Mouse (Mus musculus): Measurements from ENCODE around the gene Rrp1.

Gene Rrp1

GRCm38 (mm10) chr10:78412319-78413151 lies at the start of gene Rrp1:
Gene Rrp1, minus strand, starts transcription at chr10:78413043.
- peak; percentile 99 for DNase-seq (ENCODE audit: low read depth)

DNA sequence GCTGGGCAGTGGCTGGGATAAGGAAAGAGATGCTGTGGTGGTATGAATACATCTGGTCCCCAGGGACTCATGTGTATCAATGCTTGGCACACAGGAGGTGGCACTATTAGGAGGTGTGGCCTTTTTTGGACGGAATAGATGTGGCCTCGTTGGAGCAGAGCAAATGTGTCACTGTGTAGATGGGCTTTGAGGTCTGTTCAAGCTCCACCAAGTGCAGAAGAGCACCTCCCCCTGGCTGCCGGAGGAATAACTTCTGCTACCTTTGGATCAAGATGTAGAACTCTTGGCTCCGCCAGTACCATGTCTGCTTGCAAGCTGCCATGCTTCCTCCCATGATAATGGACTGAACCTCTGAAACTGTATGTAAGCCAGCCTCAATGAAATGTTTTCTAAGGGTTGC lies 48.9 kb upstream of the Rrp1 start:
- DNase-seq (ENCODE audit: low read depth): peak; percentile 45

- no peak for DNase-seq (ENCODE audit: low read depth)
Observed at GRCm38 (mm10) chr10:78460463-78460862, 47.6 kb upstream of the Rrp1 start.

DNA sequence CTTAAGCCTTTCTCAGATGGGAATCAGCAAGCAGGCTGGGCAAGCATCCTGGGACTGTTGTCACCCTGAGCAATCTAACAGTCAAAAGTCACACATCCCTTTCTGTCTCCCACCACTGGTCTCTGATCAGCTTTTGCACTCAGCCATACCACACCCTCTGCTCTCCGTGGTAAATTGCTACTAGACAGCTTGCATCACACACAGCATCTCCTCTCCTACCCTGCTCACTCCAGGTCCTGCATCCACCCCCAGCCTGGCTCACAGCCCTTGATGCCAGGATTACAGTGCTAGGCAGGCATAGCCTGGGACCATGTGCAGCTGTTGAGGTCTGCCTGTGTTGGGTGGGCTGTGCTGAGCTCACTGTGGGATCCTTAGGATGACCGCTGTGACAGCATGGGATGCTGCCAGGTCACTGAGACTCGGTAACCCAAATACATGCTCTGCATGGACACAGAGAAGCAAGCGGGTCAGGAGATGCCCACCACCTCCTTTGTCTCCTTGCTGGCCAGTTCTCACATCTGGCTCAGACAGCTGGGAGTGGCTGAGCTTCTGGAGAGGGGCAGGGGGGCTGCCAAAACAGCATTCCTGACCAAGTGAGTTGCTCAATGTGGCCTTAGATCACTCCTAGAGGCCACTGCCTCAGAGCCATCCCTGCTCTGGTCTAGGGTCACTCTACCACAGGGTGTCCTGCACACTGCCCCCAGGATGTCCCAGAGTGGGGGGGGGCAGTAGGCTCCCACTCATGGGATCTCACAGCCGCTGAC lies 45.7 kb upstream of the Rrp1 start:
- no peak for DNase-seq (ENCODE audit: low read depth)

DNA sequence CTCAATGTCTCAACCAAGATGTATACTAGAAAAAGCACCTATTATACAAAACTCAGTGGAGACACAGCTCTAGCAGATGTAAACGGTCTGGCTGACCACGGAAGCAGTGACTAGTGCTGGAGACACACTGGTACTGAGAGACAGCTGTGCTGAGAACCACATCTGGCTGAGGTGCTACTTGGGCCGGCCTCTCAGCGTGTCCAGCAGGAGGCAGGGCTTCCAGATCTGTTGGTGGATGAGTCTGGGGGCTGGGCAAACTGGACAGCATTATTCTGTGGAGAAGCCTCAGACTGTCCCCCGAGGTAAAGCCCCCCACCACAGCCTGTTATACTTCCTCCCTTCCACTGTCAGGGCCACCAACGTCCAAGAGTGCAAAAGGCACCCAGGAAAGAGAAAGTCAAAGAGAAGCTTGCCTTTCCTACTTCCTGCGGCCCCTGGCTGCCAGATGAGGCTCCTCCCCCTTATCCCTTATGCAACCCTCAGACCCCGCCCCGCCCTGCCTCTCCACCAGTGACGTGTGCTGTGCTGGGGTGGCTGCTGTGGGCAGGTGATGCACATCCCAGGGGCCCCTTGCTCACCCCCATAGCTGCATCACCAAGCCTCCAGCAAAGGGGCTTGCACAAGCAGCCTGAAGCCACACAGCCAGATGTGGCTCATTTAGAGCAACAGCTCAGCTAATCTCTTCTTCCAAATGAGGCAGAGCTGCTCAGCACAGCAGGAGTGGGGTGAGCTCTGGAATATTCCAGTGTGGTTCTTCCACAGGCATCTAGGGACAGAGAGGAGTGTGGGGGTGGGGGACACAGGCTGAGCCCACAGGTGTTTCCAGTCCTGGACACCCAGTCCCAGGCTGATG lies 44.9 kb upstream of the Rrp1 start:
- peak; percentile 92 for DNase-seq (ENCODE audit: low read depth)

- no peak for DNase-seq (ENCODE audit: low read depth)
Observed at GRCm38 (mm10) chr10:78456696-78457095, 43.9 kb upstream of the Rrp1 start.

GRCm38 (mm10) chr10:78452641-78453040 lies 39.8 kb upstream of the Rrp1 start:
- DNase-seq (ENCODE audit: low read depth): no peak

DNA sequence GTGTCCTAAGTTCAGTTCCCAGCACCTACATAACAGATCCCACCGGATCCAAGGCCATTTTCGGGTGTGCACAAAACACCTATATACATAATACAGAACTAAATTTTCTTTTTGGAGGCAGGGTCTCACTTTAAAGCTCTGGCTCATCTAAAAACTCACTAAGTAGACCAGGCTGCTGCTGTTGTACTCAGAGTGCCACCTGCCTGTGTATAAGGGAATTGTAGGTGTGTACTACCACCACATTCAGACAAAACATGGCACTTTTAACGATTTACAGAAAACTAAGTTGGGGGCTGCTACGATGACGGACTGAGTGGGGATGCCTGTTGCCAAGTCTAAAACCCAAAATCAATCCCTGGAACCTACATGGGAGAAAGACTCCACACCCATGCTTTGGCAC lies 37.9 kb upstream of the Rrp1 start:
- DNase-seq (ENCODE audit: low read depth): no peak

DNA sequence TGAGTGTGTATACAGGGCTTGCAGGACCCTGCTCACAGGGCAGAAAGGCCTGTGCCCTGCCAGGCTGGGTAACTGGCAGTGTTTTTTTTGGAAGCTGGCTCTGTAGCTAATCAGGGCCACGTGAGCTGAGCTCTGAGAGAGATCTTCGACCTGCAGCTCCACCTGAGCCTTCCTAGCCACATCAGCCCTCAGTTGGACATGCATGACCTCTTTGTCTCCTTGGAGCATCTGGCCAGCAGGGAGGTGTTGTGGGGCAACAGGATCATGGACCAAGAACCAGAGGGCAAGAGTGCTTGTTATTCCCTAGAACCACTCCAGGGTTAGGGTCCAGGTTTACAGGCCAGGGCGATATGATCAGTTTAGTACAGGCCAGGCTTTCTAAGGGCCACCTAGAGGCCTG lies 34.6 kb upstream of the Rrp1 start:
- no peak for DNase-seq (ENCODE audit: low read depth)

DNA sequence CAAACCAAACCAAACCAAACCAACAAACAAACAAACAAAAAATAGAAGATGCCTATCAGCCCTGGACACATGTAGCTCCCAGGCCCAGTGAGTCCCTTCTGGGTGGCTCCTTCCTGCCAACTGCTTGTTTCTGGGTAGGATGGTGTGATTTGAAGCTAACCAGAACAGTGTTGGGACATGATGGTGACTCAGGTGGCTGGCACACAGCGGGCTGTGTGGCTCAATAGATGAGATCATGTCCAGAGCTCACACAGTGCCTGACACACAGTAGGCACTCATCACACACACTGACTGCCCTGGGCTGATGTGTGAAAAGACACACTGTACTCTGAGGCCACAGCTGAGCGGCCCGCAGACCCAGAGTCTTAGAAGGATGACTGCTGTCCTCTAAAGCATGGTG lies 33.4 kb upstream of the Rrp1 start:
- DNase-seq (ENCODE audit: low read depth): no peak

DNA sequence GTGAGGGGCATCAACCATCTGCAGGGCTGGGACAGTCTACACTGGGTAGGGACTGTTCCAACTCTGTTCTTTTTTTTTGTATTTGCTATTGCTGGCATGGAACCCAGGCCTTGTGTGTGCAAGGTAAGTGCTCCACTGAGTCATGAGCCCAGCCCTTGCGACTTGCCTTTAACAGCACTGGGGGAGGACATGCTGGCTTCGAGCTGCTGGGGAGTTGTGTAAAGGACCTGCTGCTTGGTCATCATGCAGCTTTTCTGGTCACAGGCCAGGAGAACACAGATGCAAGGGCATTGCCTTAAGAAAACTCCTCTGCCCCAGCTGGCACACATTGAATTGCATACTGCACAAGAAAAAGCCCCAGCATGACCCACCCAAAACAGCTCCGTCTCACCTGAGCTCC lies 29.4 kb upstream of the Rrp1 start:
- no peak for DNase-seq (ENCODE audit: low read depth)

- no peak for DNase-seq (ENCODE audit: low read depth)
Observed at GRCm38 (mm10) chr10:78441606-78442005, 28.8 kb upstream of the Rrp1 start.

DNA sequence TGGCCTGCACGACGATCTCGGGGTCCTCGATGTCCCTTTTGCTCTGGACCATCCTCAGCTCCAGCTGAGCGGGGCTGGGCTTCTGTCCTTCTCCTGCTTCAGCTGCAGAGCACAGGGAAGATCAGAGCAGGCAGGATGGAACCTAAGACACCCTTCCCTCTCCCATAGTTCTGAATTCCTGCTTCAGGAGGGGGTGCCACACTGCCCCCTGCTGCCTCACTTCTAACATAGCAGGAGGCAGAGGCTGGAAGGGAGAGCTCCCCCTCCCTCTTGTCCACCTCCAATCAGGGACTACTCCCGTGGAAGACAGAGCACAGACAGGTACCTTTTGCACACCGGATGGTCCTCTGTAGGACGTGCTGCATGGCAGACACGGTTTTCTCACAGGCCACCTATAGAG lies 28.0 kb upstream of the Rrp1 start:
- DNase-seq (ENCODE audit: low read depth): peak; percentile 55

- DNase-seq (ENCODE audit: low read depth): no peak
Observed at GRCm38 (mm10) chr10:78439990-78440389, 27.1 kb upstream of the Rrp1 start.

- DNase-seq (ENCODE audit: low read depth): peak; percentile 48
Observed at GRCm38 (mm10) chr10:78439550-78439949, 26.7 kb upstream of the Rrp1 start.

- peak; percentile 85 for DNase-seq (ENCODE audit: low read depth)
Observed at GRCm38 (mm10) chr10:78438094-78438493, 25.3 kb upstream of the Rrp1 start.

DNA sequence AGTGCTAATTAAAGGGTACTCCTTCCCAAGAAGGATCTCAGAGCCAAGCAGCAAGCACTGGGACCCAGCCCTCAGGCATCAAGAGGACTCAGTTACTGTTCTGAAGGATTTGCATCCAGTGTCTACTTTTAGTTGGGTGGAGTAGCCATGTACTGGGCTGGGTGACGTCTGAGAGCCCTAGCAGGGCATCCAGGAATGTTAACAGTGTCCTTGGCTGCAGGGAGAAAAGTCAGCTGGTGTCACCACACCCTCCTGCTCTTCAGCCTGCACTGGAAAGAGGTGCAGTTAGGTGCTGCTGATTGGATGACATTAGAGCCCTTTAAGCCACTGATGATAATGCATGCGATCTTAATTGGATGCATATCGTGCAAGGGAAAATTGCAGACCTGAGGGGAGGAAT lies 20.0 kb upstream of the Rrp1 start:
- DNase-seq (ENCODE audit: low read depth): no peak

DNA sequence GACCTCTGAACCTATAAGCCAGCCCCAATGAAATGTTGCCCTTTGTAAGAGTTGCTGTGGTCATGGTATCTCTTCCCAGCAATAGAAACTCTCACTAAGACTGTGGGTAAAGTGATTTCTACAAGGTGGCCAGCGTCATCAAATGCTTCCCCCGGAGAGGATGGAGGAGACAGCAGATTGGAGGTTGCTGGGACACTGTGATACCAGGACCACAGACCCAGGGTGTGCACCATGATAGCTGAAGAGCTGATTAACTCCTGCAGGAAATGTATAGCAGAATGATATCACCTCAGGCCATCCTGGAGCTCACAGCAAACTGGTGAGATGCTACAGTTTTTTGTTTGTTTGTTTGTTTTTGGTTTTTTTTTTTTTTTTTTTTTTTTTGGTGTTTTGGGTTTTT lies 16.9 kb upstream of the Rrp1 start:
- DNase-seq (ENCODE audit: low read depth): no peak

- peak; percentile 36 for DNase-seq (ENCODE audit: low read depth)
Observed at GRCm38 (mm10) chr10:78429180-78429579, 16.3 kb upstream of the Rrp1 start.

GRCm38 (mm10) chr10:78428070-78428469 lies 15.2 kb upstream of the Rrp1 start:
- no peak for DNase-seq (ENCODE audit: low read depth)

DNA sequence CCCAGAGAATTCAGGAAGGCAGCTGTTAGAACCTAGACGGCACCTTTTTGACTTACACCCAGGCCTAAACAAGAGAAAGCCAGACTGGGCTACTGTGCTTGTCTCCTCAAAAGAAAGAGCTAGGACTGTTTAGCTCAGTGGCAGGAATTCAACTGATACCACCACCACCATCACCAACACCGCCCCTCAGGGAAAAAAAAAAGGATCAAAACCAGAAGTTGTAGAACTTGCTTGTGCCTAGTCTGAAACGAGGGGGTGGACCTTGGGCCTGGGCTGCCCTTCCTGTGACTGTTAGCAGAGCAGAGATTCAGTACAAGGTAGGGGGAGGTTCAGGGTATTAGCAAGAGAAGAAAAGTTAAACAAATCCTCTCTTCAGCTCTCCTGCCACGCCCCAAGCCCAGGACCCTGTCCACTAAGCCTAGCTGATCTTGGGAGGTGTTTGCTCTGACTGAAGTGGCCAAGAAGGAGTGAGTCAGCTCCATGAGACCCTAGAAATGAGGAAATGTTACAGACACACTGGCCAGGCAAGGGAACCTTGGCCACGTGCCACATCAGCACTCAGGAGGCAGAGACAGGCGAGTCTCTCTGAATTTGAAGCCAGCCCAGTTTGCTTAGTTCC lies 13.4 kb upstream of the Rrp1 start:
- DNase-seq (ENCODE audit: low read depth): no peak
